Mouse (Mus musculus) liver, adult 2 months (tissue): ENCODE measurements at regions not wholly inside any gene's neighbourhood (a gene's known extent, or its start where the extent isn't known, plus 50 kb on each side); places are given as distances from the start of the nearest gene placed in this dataset.
A peak's percentile ranks its signal among the peaks of the same experiment; 100 is the strongest.

Experiments
- DNase-seq: peaks from one replicate; pipeline ENCODE4 v3.0.0-alpha.2; 2011; ENCODE audit warnings: low read depth, low spot score; ENCODE audit errors: extremely low read depth
- H3K27ac ChIP-seq: fragments of 200-500 bp; replicated peaks from 2 replicates; pipeline ENCODE4 v1.5.1; 2012; ENCODE audit warnings: low read depth, mild to moderate bottlenecking, control low read depth, inconsistent platforms, low read length; ENCODE audit not compliant: insufficient read depth
- H3K27me3 ChIP-seq: fragments of 200-500 bp; 2 replicates; pipeline ENCODE4 v1.6.1; 2012; ENCODE audit warnings: mild to moderate bottlenecking, moderate library complexity, low read length, inconsistent platforms; ENCODE audit not compliant: control insufficient read depth, insufficient read depth
- H3K36me3 ChIP-seq: fragments of 200-500 bp; 2 replicates; pipeline ENCODE4 v1.6.1; 2012; ENCODE audit warnings: low read length, inconsistent platforms; ENCODE audit not compliant: control insufficient read depth, insufficient read depth
- H3K4me1 ChIP-seq: fragments of 200-500 bp; 2 replicates; pipeline ENCODE4 v1.6.1; 2011; ENCODE audit warnings: low read length; ENCODE audit not compliant: control insufficient read depth, insufficient read depth
- H3K4me3 ChIP-seq: fragments of 200-500 bp; 2 replicates; pipeline ENCODE4 v1.5.1; 2011; ENCODE audit warnings: low read depth, mild to moderate bottlenecking, control low read depth, low read length, moderate library complexity; ENCODE audit not compliant: insufficient read depth
- H3K79me2 ChIP-seq: fragments of 200-500 bp; 2 replicates; pipeline ENCODE4 v1.6.1; 2012; ENCODE audit warnings: inconsistent platforms, mild to moderate bottlenecking, low read length, moderate library complexity; ENCODE audit not compliant: control insufficient read depth, insufficient read depth
- H3K9ac ChIP-seq: fragments of 200-500 bp; 2 replicates; pipeline ENCODE4 v1.6.1; 2012; ENCODE audit warnings: low read depth, mild to moderate bottlenecking, control low read depth, inconsistent platforms, low read length
- CTCF ChIP-seq: fragments of 200-500 bp; IDR thresholded peaks from 2 replicates; pipeline ENCODE4 v1.5.1; 2011; ENCODE audit warnings: low read depth, low read length, control low read depth
- POLR2A ChIP-seq: fragments of 200-500 bp; IDR thresholded peaks from 2 replicates; pipeline ENCODE4 v1.6.1; 2011; ENCODE audit warnings: low read length, control low read depth; ENCODE audit not compliant: insufficient read depth; ENCODE audit errors: extremely low read depth
- WGBS: fragments of 180-500 bp; shearing (Covaris S2); methylation state at CpG from one replicate; pipeline ENCODE4 v1.1.7; 2018; 5-methylcytosine and 5-hydroxymethylcytosine counted together

DNA sequence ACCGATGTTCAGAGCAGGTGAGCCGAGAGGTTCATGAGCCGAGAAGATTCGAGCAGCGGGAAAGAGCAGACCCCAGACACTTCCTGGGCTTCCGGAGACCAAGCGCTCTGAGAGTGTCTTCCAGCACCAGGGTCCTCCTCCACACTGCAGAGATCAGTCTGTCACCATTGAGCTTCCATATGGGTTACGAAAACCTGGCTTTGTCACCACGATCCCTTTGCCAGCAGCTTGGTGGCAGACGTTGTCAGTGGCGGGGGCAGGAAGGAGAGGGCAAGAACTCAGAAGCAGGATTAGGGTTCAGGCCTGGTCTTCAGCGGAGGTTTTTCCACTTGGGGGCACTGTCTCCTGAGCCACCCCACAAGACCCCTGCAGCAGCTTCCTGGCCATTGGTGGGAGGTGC is 288.5 kb downstream of the Ptpru start:
- WGBS = 80% methylated on average over 12 of the region's 12 CpGs
- Histone ChIP-seq H3K79me2 (no peaks in the 10 kb centered on the region), H3K9ac (no peak overlapping the region), H3K27ac (no peak overlapping the region), H3K4me1 (no peaks in the 10 kb centered on the region), H3K4me3 (no peak overlapping the region), H3K36me3 (no peaks in the 10 kb centered on the region), H3K27me3 (no peaks in the 10 kb centered on the region)
- TF ChIP-seq POLR2A (no peak), CTCF (no peak)
- DNase-seq = no peak

DNA sequence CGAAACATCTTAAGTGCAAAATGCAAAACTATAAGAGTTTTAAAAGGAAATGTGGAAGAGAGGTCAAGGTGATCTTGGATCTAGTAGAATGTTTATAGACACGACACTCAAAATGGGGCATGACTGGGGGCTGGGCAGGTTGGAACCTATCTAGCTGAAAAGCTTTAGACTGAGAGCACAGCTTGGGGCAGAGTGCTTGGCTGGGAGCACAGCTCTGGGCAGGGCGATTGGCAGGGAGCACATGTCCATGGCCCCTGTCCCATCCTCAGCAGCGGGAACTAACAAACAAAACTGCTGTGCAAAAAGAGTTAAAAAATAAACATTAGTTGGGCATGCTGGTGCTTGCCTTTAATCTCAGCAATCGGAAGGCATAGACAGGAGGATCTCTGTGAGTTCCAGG is 279.6 kb downstream of the Ptpru start:
- Histone ChIP-seq H3K27ac (no peak overlapping the region), H3K4me1 (no peaks in the 10 kb centered on the region), H3K9ac (no peak overlapping the region), H3K27me3 (no peaks in the 10 kb centered on the region; the same call in 1 of the 2 replicates), H3K36me3 (no peaks in the 10 kb centered on the region), H3K79me2 (no peaks in the 10 kb centered on the region), H3K4me3 (no peak overlapping the region)
- TF ChIP-seq CTCF (no peak), POLR2A (no peak)
- 72% methylated on average over 5 of the region's 5 CpGs for WGBS
- DNase-seq = peak; percentile 1

GRCm38 (mm10) chr4:131563851-131564250 is 274.2 kb downstream of the Ptpru start:
- no peaks in the 10 kb centered on the region; the same call in 1 of the 2 replicates for H3K27me3 ChIP-seq
- WGBS = 61% methylated on average over 4 of the region's 4 CpGs
- H3K36me3 ChIP-seq = no peaks in the 10 kb centered on the region
- no peaks in the 10 kb centered on the region for H3K4me1 ChIP-seq
- no peak overlapping the region for H3K27ac ChIP-seq
- H3K9ac ChIP-seq = no peak overlapping the region
- no peak overlapping the region for H3K4me3 ChIP-seq
- no peaks in the 10 kb centered on the region for H3K79me2 ChIP-seq
- TF ChIP-seq CTCF = no peak
- TF ChIP-seq POLR2A = no peak
- DNase-seq = no peak

- H3K4me3 ChIP-seq = no peak overlapping the region
- H3K9ac ChIP-seq = no peak overlapping the region
- WGBS = 71% methylated on average over 7 of the region's 7 CpGs
- no peak for TF ChIP-seq POLR2A
- H3K27me3 ChIP-seq = no peaks in the 10 kb centered on the region
- no peaks in the 10 kb centered on the region for H3K4me1 ChIP-seq
- DNase-seq = no peak
- H3K36me3 ChIP-seq = no peaks in the 10 kb centered on the region
- no peak overlapping the region for H3K27ac ChIP-seq
- H3K79me2 ChIP-seq = no peaks in the 10 kb centered on the region
These were observed 272.9 kb downstream of the Ptpru start for GRCm38 (mm10) chr4:131565203-131565602.

- Histone ChIP-seq H3K79me2 (no peaks in the 10 kb centered on the region), H3K4me3 (no peak overlapping the region), H3K9ac (no peak overlapping the region), H3K36me3 (no peaks in the 10 kb centered on the region), H3K27me3 (no peaks in the 10 kb centered on the region), H3K27ac (no peak overlapping the region), H3K4me1 (no peaks in the 10 kb centered on the region)
- DNase-seq = no peak
- TF ChIP-seq CTCF (no peak), POLR2A (no peak)
- 37% methylated on average over 2 of the region's 2 CpGs for WGBS
These were observed 270.8 kb downstream of the Ptpru start for GRCm38 (mm10) chr4:131567241-131567640.

GRCm38 (mm10) chr4:131569156-131569555 is 268.9 kb downstream of the Ptpru start:
- Histone ChIP-seq H3K9ac (no peak overlapping the region), H3K4me1 (no peaks in the 10 kb centered on the region), H3K4me3 (no peak overlapping the region), H3K27ac (no peak overlapping the region), H3K27me3 (no peaks in the 10 kb centered on the region), H3K36me3 (no peaks in the 10 kb centered on the region), H3K79me2 (no peaks in the 10 kb centered on the region)
- DNase-seq = no peak
- 53% methylated on average over 5 of the region's 5 CpGs for WGBS
- no peak for TF ChIP-seq POLR2A
- TF ChIP-seq CTCF = no peak
